Mouse (Mus musculus) small intestine, adult 10 weeks (tissue): ENCODE measurements around the gene Ttc17. TPM values are rescaled to one million over a fixed set of nuclear protein-coding genes. Genes with fewer than 3 reads are reported as not detected.

Experiments
- polyA plus RNA-seq: library from polyadenylated mRNA; stranded (reverse); fragments of 350-450 nt; fragmentation: Illumina TruSeq; extraction: RNeasy Lipid Tissue Mini Kit (QIAGEN cat#74804); gene quantifications from one replicate; pipeline ENCODE4 v1.2.3, GENCODE M21; 2014; ENCODE audit warnings: low replicate concordance

Ttc17 gene
- polyA plus RNA-seq = 53.8 TPM

GRCm38 (mm10) chr2:94406083-94406957 is at the start of gene Ttc17:
TSS of gene Ttc17 (minus strand) at chr2:94406689.

Other genes starting within 250 kb of the Ttc17 start
- gene Hsd17b12, start 248.7 kb downstream of the Ttc17 start, polyA plus RNA-seq = 265 TPM
- 186 TPM for gene Api5, start 31.4 kb upstream of the Ttc17 start, polyA plus RNA-seq